ENCODE assay signal across 17 mouse cellular contexts in the genomic region with DNA sequence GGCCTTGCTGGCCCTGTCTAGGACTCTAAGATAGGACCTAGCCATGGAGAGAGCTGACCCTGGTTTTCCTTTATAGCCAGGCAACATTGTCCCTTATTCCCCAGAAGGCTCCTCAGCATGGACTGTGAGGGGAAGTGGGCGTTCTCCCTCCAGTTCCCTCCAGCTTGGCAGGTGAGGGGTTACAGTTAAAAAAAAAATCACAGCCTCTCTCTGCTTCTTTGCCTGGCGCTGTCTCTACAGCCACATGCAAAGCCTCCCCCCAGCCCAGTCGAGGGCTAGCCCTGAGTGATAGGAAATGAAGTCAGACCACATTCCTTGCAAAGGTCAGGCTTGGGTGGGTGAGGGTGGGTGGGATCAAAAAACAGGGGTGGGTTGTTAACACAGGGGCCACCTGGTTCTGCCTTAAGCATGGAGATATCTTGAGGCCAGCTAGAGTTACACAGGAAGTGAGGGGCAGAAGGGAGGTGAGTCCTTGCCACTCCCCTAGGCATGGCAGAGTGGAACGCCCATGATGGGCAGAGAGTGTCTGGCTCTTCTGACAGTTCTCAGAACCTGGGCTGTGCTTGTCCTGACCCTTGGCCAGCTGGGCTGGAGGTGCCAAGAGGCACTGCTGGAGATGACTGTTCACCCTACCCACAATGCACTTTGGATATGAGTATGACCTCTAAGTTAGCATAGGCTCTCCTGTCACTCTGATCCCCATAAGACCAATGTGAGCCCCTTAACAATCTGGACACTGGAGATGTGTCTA. TPM values are rescaled to one million over a fixed set of nuclear protein-coding genes. Genes with fewer than 3 reads are reported as not detected.
DNase-seq lines count a peak whose midpoint lies in the region; ATAC-seq and TF ChIP-seq lines count a peak whose summit lies in the region.
"Had no signal": no experiment of that assay in that cellular context is flagged by ENCODE, and none has a peak within 500 bp of the region (broad histone marks: within the 10 kb centered on the region; RNA-seq: fewer than 3 reads in every experiment).

No protein-coding gene starts in this region.

- TF ChIP-seq CTCF in ES-Bruce4 (IDR thresholded peaks at IDR 0.05; ENCODE audit: low read depth, low read length): no peak
- no peak for TF ChIP-seq CTCF in layer of hippocampus, adult 2 months (conservative IDR thresholded peaks at IDR 0.05)

- DNase-seq in kidney, postnatal 25 days: no peak
- peak; percentile 40 for DNase-seq in adipocyte (ENCODE audit: low spot score)
- DNase-seq in lung, postnatal 36 days: peak; percentile 4
- DNase-seq in layer of hippocampus, adult 2 months (ENCODE audit: low spot score in 2 of 2): no peak
- DNase-seq in layer of hippocampus, postnatal 10 days (ENCODE audit: low spot score in 2 of 2): no peak
- DNase-seq: heart, adult 11 months; layer of hippocampus, adult 9-11 months; spleen, adult 18-20 months; thymus, postnatal 25 days had no signal

- H3K27me3 ChIP-seq in kidney, embryonic 15.5 days: no peaks in the 10 kb centered on the region
- H3K27me3 ChIP-seq in ES-Bruce4 (ENCODE audit: control insufficient read depth, insufficient read depth, low read length, poor library complexity, severe bottlenecking): no peaks in the 10 kb centered on the region

- no peak overlapping the region for H3K27ac ChIP-seq in kidney, embryonic 15.5 days
- H3K27ac ChIP-seq in ES-Bruce4 (ENCODE audit: insufficient read depth, low read length): peak overlapping the region; percentile 94
- H3K27ac ChIP-seq in layer of hippocampus, adult 2 months: no peak overlapping the region
- H3K27ac ChIP-seq: macrophage had no signal

- no peak overlapping the region for H3K4me3 ChIP-seq in kidney, embryonic 15.5 days (replicated peaks)
- no peak overlapping the region for H3K4me3 ChIP-seq in ES-Bruce4 (ENCODE audit: low read depth, low read length)
- no peak overlapping the region for H3K4me3 ChIP-seq in layer of hippocampus, adult 2 months

- H3K9me3 ChIP-seq in kidney, embryonic 15.5 days (replicated peaks): no peaks in the 10 kb centered on the region
- no peaks in the 10 kb centered on the region for H3K9me3 ChIP-seq in ES-Bruce4 (replicated peaks; ENCODE audit: control insufficient read depth, insufficient read depth, low read length, poor library complexity, severe bottlenecking)

- WGBS in kidney, embryonic 15.5 days: 22% methylated on average over 4 of the region's 4 CpGs

- no peak overlapping the region for H3K9ac ChIP-seq in kidney, embryonic 15.5 days
- no peak overlapping the region; the same call in 1 of the 2 replicates for H3K9ac ChIP-seq in ES-Bruce4 (ENCODE audit: low read depth, poor library complexity, severe bottlenecking)

- ATAC-seq in kidney, embryonic 15.5 days (replicated peaks; ENCODE audit: low FRiP score): 0 out of 2 replicates have a peak, but pooled peaks have one; percentile 49
- ATAC-seq: hindbrain, embryonic 16.5 days had no signal

- no peaks in the 10 kb centered on the region for H3K36me3 ChIP-seq in kidney, embryonic 15.5 days
- no peaks in the 10 kb centered on the region for H3K36me3 ChIP-seq in ES-Bruce4 (ENCODE audit: control insufficient read depth, insufficient read depth, low read length, poor library complexity, severe bottlenecking)

- TF ChIP-seq POLR2A in ES-Bruce4 (IDR thresholded peaks at IDR 0.05; ENCODE audit: insufficient read depth, low read length): no peak

- H3K4me1 ChIP-seq in kidney, embryonic 15.5 days: peaks cover 25% of the 10 kb centered on the region
- peaks cover 18% of the 10 kb centered on the region for H3K4me1 ChIP-seq in ES-Bruce4 (ENCODE audit: control insufficient read depth, insufficient read depth, low read length)

- peak; percentile 92 for TF ChIP-seq EP300 in ES-Bruce4 (IDR thresholded peaks at IDR 0.05; ENCODE audit: insufficient read depth, low read depth, low read length)

- no peak overlapping the region for H3K4me2 ChIP-seq in kidney, embryonic 15.5 days

RNA-seq across cellular contexts. Expression of a gene that starts 1.6 kb away (rescaled TPM):
- 5.6 and 6.3 TPM in 2 replicates for polyA plus RNA-seq in kidney, embryonic 15.5 days (2015; fragmentation: Nextera tagmentation; extraction: Ambion mirVana)
- 9.6 and 15.1 TPM in 2 replicates for polyA plus RNA-seq in ES-Bruce4 (2011; ENCODE audit: insufficient read depth, insufficient read length, low read depth, missing spikeins)
- total RNA-seq in layer of hippocampus, adult 2 months (2021): under 1 TPM; 0.51 to 0.69 TPM
- 1 to 10 TPM; 1.8 to 2.6 TPM for total RNA-seq in layer of hippocampus, postnatal 10 days (2021)
- total RNA-seq: common myeloid progenitor, adult 5-6 weeks; MEL had no signal
- polyA plus RNA-seq: macrophage had no signal

RNA-seq across cellular contexts. Expression of a gene that starts 17.8 kb away (rescaled TPM):
- 30.6 and 31.8 TPM in 2 replicates for polyA plus RNA-seq in kidney, embryonic 15.5 days (2015; fragmentation: Nextera tagmentation; extraction: Ambion mirVana)
- polyA plus RNA-seq in ES-Bruce4 (2011; ENCODE audit: insufficient read depth, insufficient read length, low read depth, missing spikeins): 18.8 and 21.3 TPM in 2 replicates
- 10 to 100 TPM; 37.4 to 39.8 TPM for total RNA-seq in layer of hippocampus, adult 2 months (2021)
- 10 to 100 TPM; 25.7 to 26.9 TPM for total RNA-seq in layer of hippocampus, postnatal 10 days (2021)

RNA-seq across cellular contexts. Expression of a gene that starts 20.0 kb away (rescaled TPM):
- 0.08 TPM in 1 of 2 replicates, not detected in the other for polyA plus RNA-seq in kidney, embryonic 15.5 days (2015; fragmentation: Nextera tagmentation; extraction: Ambion mirVana)
- 0.30 TPM in 1 of 2 replicates, not detected in the other for polyA plus RNA-seq in ES-Bruce4 (2011; ENCODE audit: insufficient read depth, insufficient read length, low read depth, missing spikeins)
- total RNA-seq in layer of hippocampus, adult 2 months (2021): not detected
- total RNA-seq in layer of hippocampus, postnatal 10 days (2021): not detected
- total RNA-seq: adrenal gland, adult 18-20 months; common myeloid progenitor, adult 5-6 weeks had no signal
- polyA plus RNA-seq: hindbrain, embryonic 16.5 days; limb, embryonic 11.5 days; macrophage had no signal

RNA-seq across cellular contexts. Expression of a gene that starts 28.3 kb away (rescaled TPM):
- 19.3 and 20.7 TPM in 2 replicates for polyA plus RNA-seq in kidney, embryonic 15.5 days (2015; fragmentation: Nextera tagmentation; extraction: Ambion mirVana)
- 17.0 and 18.4 TPM in 2 replicates for polyA plus RNA-seq in ES-Bruce4 (2011; ENCODE audit: insufficient read depth, insufficient read length, low read depth, missing spikeins)
- 10 to 100 TPM; 54.5 to 56.9 TPM for total RNA-seq in layer of hippocampus, adult 2 months (2021)
- 10 to 100 TPM; 27.0 to 30.0 TPM for total RNA-seq in layer of hippocampus, postnatal 10 days (2021)

RNA-seq across cellular contexts. Expression of a gene that starts 28.6 kb away (rescaled TPM):
- polyA plus RNA-seq in kidney, embryonic 15.5 days (2015; fragmentation: Nextera tagmentation; extraction: Ambion mirVana): 31.0 and 38.4 TPM in 2 replicates
- polyA plus RNA-seq in ES-Bruce4 (2011; ENCODE audit: insufficient read depth, insufficient read length, low read depth, missing spikeins): 39.4 and 47.2 TPM in 2 replicates
- total RNA-seq in layer of hippocampus, adult 2 months (2021): 1 to 10 TPM; 1.2 to 1.8 TPM
- 1 to 10 TPM; 2.6 to 3.6 TPM for total RNA-seq in layer of hippocampus, postnatal 10 days (2021)

Comparison
In these comparisons a context has a peak if more than half of its experiments do, and no peak if none do; other contexts are left out.
1. DNase-seq: peak in adipocyte (single experiment) and lung, postnatal 36 days (single experiment); none in kidney, postnatal 25 days (0 of 2), layer of hippocampus, adult 2 months (0 of 2) and layer of hippocampus, postnatal 10 days (0 of 2).